Mouse (Mus musculus) embryonic facial prominence, embryonic 13.5 days (tissue): ENCODE measurements at regions not wholly inside any gene's neighbourhood (a gene's known extent, or its start where the extent isn't known, plus 50 kb on each side); places are given as distances from the start of the nearest gene placed in this dataset.

Source experiments
- ATAC-seq: fragments of 200-750 bp; cut with Nextera tagmentation; 2 replicates; pipeline ENCODE4 v1.8.0; 2017; ENCODE audit warnings: low read depth; ENCODE audit not compliant: insufficient number of reproducible peaks, insufficient read depth, low FRiP score, low TSS enrichment
- H3K27ac ChIP-seq: fragments of 300-500 bp; sonication (generic); 2 replicates; pipeline ENCODE4 v1.5.1; 2015; ENCODE audit warnings: moderate library complexity, mild to moderate bottlenecking, inconsistent platforms
- H3K27me3 ChIP-seq: fragments of 300-500 bp; sonication (generic); 2 replicates; pipeline ENCODE4 v1.6.1; 2015; ENCODE audit warnings: mild to moderate bottlenecking, inconsistent platforms
- H3K36me3 ChIP-seq: fragments of 300-500 bp; sonication (generic); 2 replicates; pipeline ENCODE4 v1.6.1; 2015; ENCODE audit warnings: mild to moderate bottlenecking, inconsistent platforms
- H3K4me1 ChIP-seq: fragments of 300-500 bp; sonication (generic); 2 replicates; pipeline ENCODE4 v1.6.1; 2015; ENCODE audit warnings: inconsistent platforms
- H3K4me2 ChIP-seq: fragments of 300-500 bp; sonication (generic); 2 replicates; pipeline ENCODE4 v1.6.1; 2015; ENCODE audit warnings: moderate library complexity, mild to moderate bottlenecking, inconsistent platforms
- H3K4me3 ChIP-seq: fragments of 300-500 bp; sonication (generic); 2 replicates; pipeline ENCODE4 v1.5.1; 2015; ENCODE audit warnings: mild to moderate bottlenecking, inconsistent platforms
- H3K9ac ChIP-seq: fragments of 300-500 bp; sonication (generic); 2 replicates; pipeline ENCODE4 v1.6.1; 2015; ENCODE audit warnings: mild to moderate bottlenecking, inconsistent platforms
- H3K9me3 ChIP-seq: fragments of 300-500 bp; sonication (generic); 2 replicates; pipeline ENCODE4 v1.6.1; 2016; ENCODE audit warnings: inconsistent platforms
- WGBS: fragments of 180-500 bp; shearing (Covaris S2); methylation state at CpG from one replicate; pipeline ENCODE4 v1.1.7; 2015; ENCODE audit warnings: mixed read lengths; 5-methylcytosine and 5-hydroxymethylcytosine counted together

- Histone ChIP-seq H3K27ac (no peak overlapping the region), H3K27me3 (no peaks in the 10 kb centered on the region), H3K4me2 (no peak overlapping the region), H3K36me3 (no peaks in the 10 kb centered on the region), H3K4me3 (no peak overlapping the region), H3K9ac (no peak overlapping the region), H3K4me1 (peaks cover 14% of the 10 kb centered on the region), H3K9me3 (no peaks in the 10 kb centered on the region)
- 44% methylated on average over 10 of the region's 10 CpGs for WGBS
- ATAC-seq = no peak
Measured at GRCm38 (mm10) chr2:75461421-75461991, 197.6 kb upstream of the Hnrnpa3 start.

GRCm38 (mm10) chr2:75462030-75462671, 196.9 kb upstream of the Hnrnpa3 start:
- Histone ChIP-seq H3K4me3 (no peak overlapping the region), H3K36me3 (no peaks in the 10 kb centered on the region), H3K27ac (no peak overlapping the region), H3K27me3 (no peaks in the 10 kb centered on the region), H3K9ac (no peak overlapping the region), H3K9me3 (no peaks in the 10 kb centered on the region), H3K4me1 (peaks cover 14% of the 10 kb centered on the region), H3K4me2 (no peak overlapping the region)
- no peak for ATAC-seq
- 32% methylated on average over 5 of the region's 5 CpGs for WGBS

- H3K9ac ChIP-seq = no peak overlapping the region
- H3K27me3 ChIP-seq = no peaks in the 10 kb centered on the region
- H3K4me1 ChIP-seq = peaks cover 14% of the 10 kb centered on the region
- 52% methylated on average over 9 of the region's 9 CpGs for WGBS
- no peak overlapping the region for H3K4me2 ChIP-seq
- no peak overlapping the region for H3K4me3 ChIP-seq
- no peaks in the 10 kb centered on the region for H3K9me3 ChIP-seq
- no peak for ATAC-seq
- no peak overlapping the region for H3K27ac ChIP-seq
- H3K36me3 ChIP-seq = no peaks in the 10 kb centered on the region
Measured at GRCm38 (mm10) chr2:75463091-75463490, 196.0 kb upstream of the Hnrnpa3 start.

GRCm38 (mm10) chr2:75464429-75464828, 194.6 kb upstream of the Hnrnpa3 start:
- no peak overlapping the region for H3K9ac ChIP-seq
- WGBS = 47% methylated on average over 2 of the region's 2 CpGs
- H3K36me3 ChIP-seq = no peaks in the 10 kb centered on the region
- H3K4me2 ChIP-seq = no peak overlapping the region
- no peak for ATAC-seq
- no peak overlapping the region for H3K27ac ChIP-seq
- H3K4me3 ChIP-seq = no peak overlapping the region
- no peaks in the 10 kb centered on the region for H3K27me3 ChIP-seq
- peaks cover 14% of the 10 kb centered on the region for H3K4me1 ChIP-seq
- no peaks in the 10 kb centered on the region for H3K9me3 ChIP-seq

- Histone ChIP-seq H3K27me3 (no peaks in the 10 kb centered on the region), H3K4me1 (peaks cover 18% of the 10 kb centered on the region), H3K4me3 (no peak overlapping the region), H3K4me2 (no peak overlapping the region), H3K36me3 (no peaks in the 10 kb centered on the region), H3K27ac (no peak overlapping the region), H3K9me3 (no peaks in the 10 kb centered on the region), H3K9ac (no peak overlapping the region)
- 67% methylated on average over 8 of the region's 8 CpGs for WGBS
- ATAC-seq = no peak
Measured at GRCm38 (mm10) chr2:75468851-75469250, 190.2 kb upstream of the Hnrnpa3 start.

GRCm38 (mm10) chr2:75469958-75470687, 188.9 kb upstream of the Hnrnpa3 start:
- Histone ChIP-seq H3K27me3 (no peaks in the 10 kb centered on the region), H3K4me2 (peak overlapping the region; percentile 37), H3K9me3 (no peaks in the 10 kb centered on the region), H3K9ac (no peak overlapping the region), H3K36me3 (no peaks in the 10 kb centered on the region), H3K27ac (peak overlapping the region; percentile 28; the same call in 1 of the 2 replicates), H3K4me1 (peaks cover 22% of the 10 kb centered on the region), H3K4me3 (no peak overlapping the region)
- 0 out of 2 replicates have a peak, but pooled peaks have one; percentile 64 for ATAC-seq
- 39% methylated on average over 15 of the region's 15 CpGs for WGBS

GRCm38 (mm10) chr2:75470688-75471054, 188.4 kb upstream of the Hnrnpa3 start:
- Histone ChIP-seq H3K4me2 (peak overlapping the region; percentile 37), H3K4me1 (peaks cover 22% of the 10 kb centered on the region), H3K36me3 (no peaks in the 10 kb centered on the region), H3K4me3 (no peak overlapping the region), H3K9me3 (no peaks in the 10 kb centered on the region), H3K27me3 (no peaks in the 10 kb centered on the region), H3K27ac (no peak overlapping the region), H3K9ac (no peak overlapping the region)
- WGBS = 56% methylated on average over 9 of the region's 9 CpGs
- no peak for ATAC-seq

- Histone ChIP-seq H3K27me3 (no peaks in the 10 kb centered on the region; the same call in 1 of the 2 replicates), H3K9me3 (no peaks in the 10 kb centered on the region), H3K4me3 (no peak overlapping the region), H3K27ac (no peak overlapping the region), H3K4me2 (no peak overlapping the region), H3K4me1 (peaks cover 22% of the 10 kb centered on the region), H3K9ac (no peak overlapping the region), H3K36me3 (no peaks in the 10 kb centered on the region)
- no peak for ATAC-seq
- 50% methylated on average over 9 of the region's 9 CpGs for WGBS
Measured at GRCm38 (mm10) chr2:75472489-75472888, 186.6 kb upstream of the Hnrnpa3 start.

GRCm38 (mm10) chr2:75474509-75474908, 184.6 kb upstream of the Hnrnpa3 start:
- Histone ChIP-seq H3K36me3 (no peaks in the 10 kb centered on the region), H3K4me2 (no peak overlapping the region), H3K4me1 (peaks cover 22% of the 10 kb centered on the region), H3K27ac (no peak overlapping the region), H3K9ac (no peak overlapping the region), H3K27me3 (no peaks in the 10 kb centered on the region; the same call in 1 of the 2 replicates), H3K9me3 (no peaks in the 10 kb centered on the region), H3K4me3 (no peak overlapping the region)
- ATAC-seq = no peak
- 57% methylated on average over 6 of the region's 6 CpGs for WGBS

GRCm38 (mm10) chr2:75476350-75476749, 182.7 kb upstream of the Hnrnpa3 start:
- Histone ChIP-seq H3K4me2 (no peak overlapping the region), H3K27me3 (no peaks in the 10 kb centered on the region; the same call in 1 of the 2 replicates), H3K4me1 (peaks cover 13% of the 10 kb centered on the region; the same call in 1 of the 2 replicates), H3K36me3 (no peaks in the 10 kb centered on the region), H3K4me3 (no peak overlapping the region), H3K9me3 (no peaks in the 10 kb centered on the region), H3K27ac (no peak overlapping the region), H3K9ac (no peak overlapping the region)
- WGBS = 98% methylated on average over 1 of the region's 1 CpGs
- no peak for ATAC-seq

- 87% methylated on average over 8 of the region's 8 CpGs for WGBS
- Histone ChIP-seq H3K4me3 (no peak overlapping the region), H3K4me1 (peaks cover 20% of the 10 kb centered on the region), H3K27me3 (no peaks in the 10 kb centered on the region; the same call in 1 of the 2 replicates), H3K4me2 (no peak overlapping the region), H3K9me3 (no peaks in the 10 kb centered on the region), H3K27ac (no peak overlapping the region), H3K9ac (no peak overlapping the region), H3K36me3 (no peaks in the 10 kb centered on the region)
- no peak for ATAC-seq
Measured at GRCm38 (mm10) chr2:75477076-75477475, 182.0 kb upstream of the Hnrnpa3 start.

GRCm38 (mm10) chr2:75479546-75479945, 179.5 kb upstream of the Hnrnpa3 start:
- 85% methylated on average over 5 of the region's 5 CpGs for WGBS
- no peak for ATAC-seq

More at GRCm38 (mm10) chr2:75479546-75479945, 179.5 kb upstream of the Hnrnpa3 start:
- no peak overlapping the region for H3K4me3 ChIP-seq
- no peak overlapping the region for H3K27ac ChIP-seq
- H3K36me3 ChIP-seq = no peaks in the 10 kb centered on the region
- H3K27me3 ChIP-seq = peaks cover 8% of the 10 kb centered on the region; the same call in 1 of the 2 replicates
- H3K4me2 ChIP-seq = no peak overlapping the region
- peaks cover 18% of the 10 kb centered on the region for H3K4me1 ChIP-seq
- H3K9ac ChIP-seq = no peak overlapping the region
- H3K9me3 ChIP-seq = no peaks in the 10 kb centered on the region
